Mouse (Mus musculus): ENCODE results near the gene Lmnb2.

Lmnb2 gene

DNA sequence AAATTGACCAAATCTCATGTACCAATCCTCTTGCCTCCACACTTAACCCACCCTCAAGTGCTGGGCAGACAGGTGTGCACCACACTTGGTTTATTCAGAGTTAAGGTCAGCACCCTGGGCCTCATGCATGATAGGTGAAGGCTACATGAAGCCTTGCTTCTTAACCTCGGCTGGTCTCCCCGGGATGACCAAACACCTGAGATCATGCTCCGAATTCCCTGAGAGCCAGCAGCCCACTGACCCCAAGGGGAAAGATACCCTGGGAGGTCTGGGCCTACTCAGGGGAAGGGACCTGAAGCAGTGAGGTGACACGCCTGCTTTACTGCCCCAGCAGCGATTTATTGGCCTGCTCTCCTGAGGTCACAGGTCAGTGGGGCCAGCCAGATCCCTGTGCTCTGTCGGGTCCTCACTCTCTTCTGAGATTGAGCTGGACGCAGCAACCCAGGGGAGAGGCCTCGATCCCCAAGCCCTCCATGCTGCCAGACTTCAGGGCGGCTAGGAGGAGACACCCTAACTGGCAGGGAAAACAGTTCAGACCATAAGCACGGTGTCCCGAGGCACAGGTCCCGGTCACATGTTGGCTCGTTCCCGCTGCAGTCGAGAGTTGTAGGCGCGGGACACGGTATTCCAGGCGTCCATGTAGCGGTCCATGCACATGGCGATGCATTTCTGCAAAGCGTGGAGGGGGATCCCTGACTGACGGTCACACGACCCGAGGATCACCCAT is 18.3 kb downstream of the Lmnb2 start:
- no peak for DNase-seq (ENCODE audit: low spot score in 2 of 2)

DNA sequence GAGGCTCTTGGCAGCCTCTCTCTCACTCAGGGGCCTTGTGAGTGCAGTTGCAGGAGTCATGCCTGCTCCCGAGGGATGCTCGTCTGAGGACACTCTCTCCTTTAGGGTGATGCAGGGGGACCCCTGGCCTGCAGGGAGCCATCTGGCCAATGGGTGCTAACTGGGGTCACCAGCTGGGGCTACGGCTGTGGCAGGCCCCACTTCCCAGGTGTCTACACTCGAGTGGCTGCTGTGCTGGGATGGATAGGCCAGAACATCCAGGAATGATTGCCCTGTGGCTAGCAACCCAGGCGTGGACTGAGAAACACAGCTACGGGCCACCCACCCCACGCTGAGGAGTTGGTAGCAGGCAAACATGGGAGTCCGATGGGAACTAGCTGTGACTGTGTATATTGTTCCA is 19.0 kb downstream of the Lmnb2 start:
- no peak for DNase-seq (ENCODE audit: low spot score in 2 of 2)

DNA sequence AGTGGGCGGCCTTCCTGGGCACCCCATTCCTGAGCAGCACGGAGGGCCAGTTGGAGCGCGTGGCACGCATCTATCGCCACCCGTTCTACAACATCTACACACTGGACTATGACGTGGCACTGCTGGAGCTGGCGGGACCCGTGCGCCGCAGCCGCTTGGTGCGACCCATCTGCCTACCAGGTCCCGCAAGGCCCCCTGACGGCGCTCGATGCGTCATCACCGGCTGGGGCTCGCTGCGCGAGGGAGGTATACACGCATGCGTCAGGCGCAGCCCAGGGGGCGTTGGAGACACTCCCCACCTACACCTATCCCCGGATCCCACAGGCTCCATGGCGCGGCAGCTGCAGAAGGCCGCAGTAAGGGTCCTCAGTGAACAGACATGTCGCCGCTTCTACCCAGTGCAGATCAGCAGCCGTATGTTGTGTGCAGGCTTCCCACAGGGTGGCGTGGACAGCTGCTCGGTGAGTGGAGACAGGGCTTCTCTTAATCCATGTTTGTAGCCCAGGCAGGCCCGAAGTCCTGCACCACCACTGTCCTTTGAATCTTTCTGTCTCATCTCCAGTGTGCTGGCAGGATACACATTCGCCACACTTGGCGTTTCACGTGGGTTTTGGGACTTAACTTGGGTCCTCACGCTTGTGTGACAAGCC is 20.1 kb downstream of the Lmnb2 start:
- DNase-seq (ENCODE audit: low spot score in 2 of 2), result no peak

DNA sequence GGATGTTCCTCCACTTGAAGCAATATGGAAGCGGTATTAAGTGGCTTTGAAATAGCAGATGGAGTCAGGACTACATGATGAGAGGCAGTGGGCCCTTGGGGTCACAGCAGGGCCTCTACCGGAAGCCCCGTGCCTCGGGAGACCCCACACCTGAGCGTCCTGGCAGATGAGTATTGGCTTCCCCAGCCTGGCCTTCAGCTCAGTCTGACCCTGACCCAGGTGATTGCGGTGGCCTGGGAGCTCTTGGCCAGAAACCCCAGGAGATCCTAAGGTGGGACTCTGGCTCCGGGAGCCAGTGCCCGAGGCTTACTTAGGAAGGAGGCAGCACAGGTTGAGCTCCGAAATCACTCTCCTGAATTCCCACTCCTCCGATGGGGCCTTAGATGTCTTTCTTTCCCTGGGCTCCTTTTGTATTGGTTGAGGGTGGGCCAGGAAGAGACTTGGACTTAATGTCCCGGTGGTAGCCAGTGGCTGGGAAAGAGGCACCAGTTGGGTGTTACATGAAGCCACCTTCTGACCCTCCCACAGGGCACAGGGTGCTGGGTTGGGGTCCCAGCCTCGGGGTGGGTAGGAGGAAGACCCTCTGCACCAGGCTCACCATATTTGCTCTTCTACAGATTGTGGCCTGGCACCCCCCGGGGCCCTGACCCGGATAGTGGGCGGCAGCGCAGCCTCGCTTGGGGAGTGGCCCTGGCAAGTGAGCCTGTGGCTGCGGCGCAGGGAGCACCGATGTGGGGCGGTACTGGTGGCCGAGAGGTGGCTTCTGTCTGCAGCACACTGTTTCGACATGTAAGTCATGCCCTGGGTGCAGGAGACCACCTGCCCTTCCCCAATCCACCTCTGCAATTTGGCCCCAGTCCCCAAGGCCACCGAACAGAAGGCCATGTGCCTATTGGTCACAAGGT is 21.2 kb downstream of the Lmnb2 start:
- no peak for DNase-seq (ENCODE audit: low spot score in 2 of 2)

DNA sequence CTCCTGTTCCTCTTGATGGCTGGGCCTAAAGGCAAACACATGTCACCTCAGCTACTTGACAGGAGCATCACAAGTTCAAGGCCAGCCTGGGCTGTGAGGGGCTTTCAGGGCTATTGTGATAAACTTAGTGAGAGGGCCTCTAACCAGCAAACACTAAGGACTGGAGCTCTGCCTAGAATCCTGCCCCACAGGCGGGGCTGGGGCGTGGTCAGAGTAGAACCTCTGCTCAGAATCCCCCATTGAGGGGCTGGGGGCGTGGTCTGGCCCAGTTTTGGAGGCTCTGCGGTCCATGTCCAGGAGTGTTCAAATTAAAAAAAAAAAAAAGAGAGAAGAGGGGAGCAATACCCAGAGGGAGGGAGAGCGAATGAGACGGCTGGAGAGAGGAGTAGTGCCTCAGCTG is 22.3 kb downstream of the Lmnb2 start:
- no peak for DNase-seq (ENCODE audit: low spot score in 2 of 2)

DNA sequence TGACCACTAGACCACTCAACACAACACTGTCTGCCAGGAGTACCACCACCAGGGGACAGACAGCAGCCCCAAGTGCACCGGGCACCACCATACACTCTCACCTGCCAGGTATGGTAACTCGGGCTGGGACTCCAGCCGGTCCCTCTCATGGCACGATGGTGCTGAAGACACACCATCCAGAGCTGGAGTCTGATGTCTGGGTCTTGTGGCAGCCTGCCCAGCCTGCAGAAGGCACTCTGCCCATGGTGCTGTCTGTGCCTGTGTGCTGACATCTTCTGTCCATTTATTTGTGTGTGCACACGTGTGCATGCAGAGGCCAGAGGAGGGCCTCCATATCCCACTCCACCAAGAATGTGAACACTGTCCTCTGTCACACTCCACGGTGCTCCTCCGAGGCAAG is 22.9 kb downstream of the Lmnb2 start:
- DNase-seq (ENCODE audit: low spot score in 2 of 2), result no peak

DNA sequence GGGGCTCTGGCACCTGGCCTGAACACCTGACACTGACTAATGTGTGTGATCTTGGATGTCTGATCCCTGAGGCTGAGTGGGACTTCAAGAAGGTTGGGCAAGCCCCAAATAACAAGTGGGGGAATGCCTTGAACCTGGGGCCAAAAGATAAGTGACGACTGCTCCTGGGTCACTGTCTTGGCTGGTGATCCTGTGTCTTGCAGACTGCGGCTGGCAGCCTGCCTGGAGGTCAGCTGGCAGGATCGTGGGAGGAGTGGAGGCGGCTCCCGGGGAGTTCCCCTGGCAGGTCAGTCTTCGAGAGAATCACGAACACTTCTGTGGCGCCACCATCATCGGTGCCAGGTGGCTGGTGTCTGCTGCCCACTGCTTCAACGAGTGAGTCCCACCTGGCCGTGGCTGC is 30.9 kb downstream of the Lmnb2 start:
- peak in 1 of 2 experiments; percentile 58 for DNase-seq (ENCODE audit: low spot score in 2 of 2)

DNA sequence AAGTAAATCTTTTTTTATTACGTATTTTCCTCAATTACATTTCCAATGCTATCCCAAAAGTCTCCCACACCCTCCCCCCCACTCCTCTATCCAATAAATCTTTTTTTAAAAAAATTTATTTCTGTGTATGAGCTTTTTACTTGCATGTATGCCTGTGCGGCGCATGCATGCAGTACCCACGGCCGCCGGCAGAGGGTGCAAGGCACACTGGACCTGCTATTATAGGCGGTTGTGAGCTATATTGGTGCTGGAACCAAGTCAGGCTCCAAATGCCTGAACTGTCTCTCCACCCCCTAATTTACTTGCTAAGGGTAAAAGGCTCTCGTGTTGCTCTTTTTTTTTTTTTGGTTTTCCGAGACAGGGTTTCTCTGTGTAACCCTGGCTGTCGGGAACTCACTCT is 36.7 kb downstream of the Lmnb2 start:
- DNase-seq (ENCODE audit: low spot score in 2 of 2), result peak; percentile 51 to 81

DNA sequence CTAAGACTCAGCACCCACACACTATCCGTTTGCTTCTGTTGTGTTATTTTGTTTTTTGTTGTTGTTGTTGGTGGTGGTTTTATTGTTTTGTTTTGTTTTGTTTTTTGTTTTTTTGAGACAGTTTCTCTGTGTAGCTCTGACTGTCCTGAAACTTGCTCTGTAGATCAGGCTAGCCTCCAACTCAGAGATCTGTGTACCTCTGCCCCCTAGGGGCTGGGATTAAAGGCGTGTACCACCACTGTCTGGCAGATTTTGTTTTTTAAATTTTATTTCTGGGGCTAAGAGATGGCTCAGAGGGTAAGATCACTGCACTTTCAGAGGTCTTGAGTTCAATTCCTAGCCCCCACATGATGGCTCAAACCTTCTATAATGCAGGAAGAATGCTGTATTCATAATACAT is 37.1 kb downstream of the Lmnb2 start:
- DNase-seq (ENCODE audit: low spot score in 2 of 2), result no peak

DNA sequence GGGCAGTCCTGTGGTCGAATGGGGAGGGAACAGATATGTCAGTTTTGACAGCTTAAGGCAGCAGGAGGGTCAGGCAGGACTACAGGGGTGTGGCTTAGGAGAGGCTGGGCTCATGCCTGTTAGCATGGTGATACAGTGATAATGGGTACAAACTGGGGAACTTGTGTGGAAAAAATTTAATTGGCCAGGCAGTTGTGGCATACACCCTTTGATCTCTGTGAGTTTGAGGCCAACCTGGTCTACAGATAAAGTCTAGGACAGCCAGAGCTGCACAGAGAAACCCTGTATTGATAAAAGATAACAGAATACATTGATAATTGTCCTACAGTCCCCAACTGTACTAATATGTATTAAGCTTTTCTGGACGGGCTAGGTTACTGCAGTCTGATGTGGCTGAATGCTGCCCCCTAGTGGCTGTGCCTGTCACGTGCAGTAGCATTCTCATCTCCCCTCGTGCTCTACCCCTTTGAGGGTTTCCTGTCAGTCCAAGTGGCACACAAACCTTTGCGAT is 37.9 kb downstream of the Lmnb2 start:
- DNase-seq (ENCODE audit: low spot score in 2 of 2), result no peak

DNA sequence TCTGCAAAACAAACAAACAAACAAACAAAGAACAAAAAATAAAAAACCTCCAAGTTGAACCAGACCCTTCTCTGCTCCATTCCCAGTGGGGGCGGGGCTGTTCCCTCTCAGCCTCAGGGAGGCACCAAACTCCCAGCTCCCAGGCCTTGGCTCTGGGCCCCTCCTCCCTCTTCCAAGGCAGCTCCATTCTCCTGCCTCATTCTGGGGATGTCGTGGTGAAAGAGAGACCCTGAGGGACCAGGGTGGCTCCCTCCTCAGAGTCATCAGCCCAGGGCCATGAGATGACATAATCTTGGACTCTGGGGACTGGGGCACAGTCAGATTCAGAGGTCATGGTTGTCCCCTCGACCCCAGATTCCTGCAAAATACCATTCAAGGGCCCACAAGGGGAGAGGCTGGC is 41.5 kb downstream of the Lmnb2 start:
- no peak for DNase-seq (ENCODE audit: low spot score in 2 of 2)

DNA sequence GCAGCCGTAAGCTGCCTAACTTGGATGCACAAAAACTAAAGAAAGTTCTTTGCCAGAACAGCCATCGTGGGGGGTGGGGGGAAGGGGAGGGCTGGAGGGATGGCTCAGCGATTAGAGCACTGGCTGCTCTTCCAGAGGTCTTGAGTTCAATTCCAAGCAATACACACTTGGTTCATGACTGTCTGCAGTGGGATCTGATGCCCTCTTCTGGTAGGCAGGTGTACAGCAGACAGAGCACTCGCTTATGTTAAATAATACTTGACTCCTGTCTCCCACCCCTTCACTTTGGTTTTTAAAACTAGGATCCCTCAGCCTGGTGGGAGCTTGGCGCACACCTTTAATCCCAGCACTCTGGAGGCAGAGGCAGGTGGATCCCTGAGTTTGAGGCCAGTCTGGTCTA is 42.0 kb downstream of the Lmnb2 start:
- no peak for DNase-seq (ENCODE audit: low spot score in 2 of 2)

DNA sequence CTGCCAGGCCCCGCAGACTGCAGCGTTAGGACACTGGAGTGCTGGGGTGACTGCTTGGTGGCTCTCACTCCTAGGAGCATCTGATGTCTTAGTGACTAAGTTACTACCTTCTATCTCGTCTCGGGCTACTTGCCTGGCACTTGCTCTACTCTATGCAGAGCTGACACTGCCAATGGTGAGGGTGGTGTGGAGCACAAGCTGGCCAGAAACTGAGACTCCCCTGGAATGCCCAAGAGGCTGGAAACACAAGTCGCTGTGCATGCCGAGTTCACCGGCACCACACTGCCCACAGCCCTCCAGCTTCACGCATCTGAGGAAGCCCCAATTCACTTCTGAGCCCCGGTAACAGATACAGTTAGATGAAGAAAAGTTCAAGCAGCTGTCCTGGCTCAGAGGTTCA is 44.0 kb downstream of the Lmnb2 start:
- DNase-seq (ENCODE audit: low spot score in 2 of 2), result no peak

DNA sequence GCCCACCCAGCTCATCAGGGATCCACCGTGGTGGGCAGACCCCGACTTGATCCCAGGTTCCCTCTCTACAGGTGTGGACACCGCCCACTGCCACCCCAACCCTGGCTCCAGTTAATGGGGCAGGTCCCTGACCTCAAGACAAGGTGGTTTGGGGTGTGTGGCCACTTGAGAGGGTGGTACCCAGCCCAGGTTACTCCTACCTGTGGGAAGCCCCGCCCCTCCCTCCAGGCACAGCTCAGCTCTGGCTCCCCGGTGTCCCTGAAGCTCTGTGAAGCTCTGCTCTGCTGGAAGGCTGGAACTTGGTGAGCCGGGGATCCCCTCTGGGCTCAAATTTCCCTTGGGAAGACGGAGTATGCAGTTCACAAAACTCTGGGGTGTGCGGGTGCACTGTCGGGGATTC is 46.5 kb downstream of the Lmnb2 start, which contains the start of gene Tmprss9:
Gene Tmprss9, plus strand, starts transcription at position 268 of the 400 bp plus-strand sequence.
- DNase-seq (ENCODE audit: low spot score in 2 of 2), result no peak

DNA sequence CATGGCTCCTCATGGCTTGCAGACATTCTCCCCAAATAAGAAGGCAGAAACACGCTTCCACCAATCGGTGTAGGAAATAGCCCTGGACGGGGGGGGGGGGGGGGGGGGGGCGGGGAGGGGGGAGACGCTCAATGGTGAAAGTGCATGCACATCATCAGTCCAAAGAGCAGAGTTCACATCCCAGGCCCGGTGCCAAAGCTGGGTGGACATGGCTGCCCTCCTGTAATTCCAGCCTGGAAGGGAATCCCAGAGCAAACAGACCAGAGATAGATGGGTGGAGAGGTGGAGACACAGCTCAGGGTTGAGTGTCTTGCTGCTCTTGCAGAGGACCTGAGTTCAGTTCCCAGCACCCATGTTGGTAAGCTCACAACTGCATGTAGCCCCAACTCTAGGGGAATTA is 47.1 kb downstream of the Lmnb2 start:
- no peak for DNase-seq (ENCODE audit: low spot score in 2 of 2)

DNA sequence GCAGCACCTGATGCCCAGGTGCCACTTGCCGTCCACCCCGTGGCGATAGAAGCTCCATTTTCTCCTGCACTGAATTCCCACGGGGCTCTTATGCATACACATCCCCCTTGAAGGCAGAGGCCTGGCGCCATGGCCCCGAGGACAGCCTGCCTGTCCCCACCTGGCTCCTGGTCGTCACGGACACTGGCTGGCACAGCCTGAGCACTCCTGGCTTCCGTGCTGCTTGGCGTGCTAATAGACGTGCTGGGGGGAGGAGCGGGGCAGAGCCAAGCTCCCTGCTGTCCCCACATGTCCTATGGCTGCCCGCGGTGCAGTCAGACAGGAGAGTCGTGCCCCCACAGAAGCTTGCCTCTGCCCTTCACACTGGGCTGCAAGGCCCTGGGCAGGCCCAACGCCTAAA is 53.6 kb downstream of the Lmnb2 start:
- no peak for DNase-seq (ENCODE audit: low spot score in 2 of 2)

DNA sequence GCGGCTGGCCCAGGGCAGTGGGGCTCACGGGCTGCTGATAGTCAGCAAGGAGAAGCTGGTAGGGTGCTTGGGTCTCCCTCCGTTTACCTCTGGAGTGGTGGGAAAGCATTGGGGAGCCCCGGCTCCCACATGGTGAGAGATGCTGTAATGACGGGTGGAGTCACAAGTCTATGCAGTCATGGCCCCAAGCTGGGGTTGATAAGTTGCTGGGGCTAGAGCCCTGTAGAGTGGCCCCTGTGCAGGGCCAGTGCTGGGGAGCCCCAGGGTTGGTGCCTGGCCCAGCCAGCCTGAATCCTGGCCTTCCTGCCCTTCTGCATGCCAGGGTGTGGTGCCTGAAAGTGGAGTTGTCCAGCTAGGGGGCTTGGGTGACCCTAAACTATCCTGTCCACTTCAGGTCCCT is 55.7 kb downstream of the Lmnb2 start:
- no peak for DNase-seq (ENCODE audit: low spot score in 2 of 2)

DNA sequence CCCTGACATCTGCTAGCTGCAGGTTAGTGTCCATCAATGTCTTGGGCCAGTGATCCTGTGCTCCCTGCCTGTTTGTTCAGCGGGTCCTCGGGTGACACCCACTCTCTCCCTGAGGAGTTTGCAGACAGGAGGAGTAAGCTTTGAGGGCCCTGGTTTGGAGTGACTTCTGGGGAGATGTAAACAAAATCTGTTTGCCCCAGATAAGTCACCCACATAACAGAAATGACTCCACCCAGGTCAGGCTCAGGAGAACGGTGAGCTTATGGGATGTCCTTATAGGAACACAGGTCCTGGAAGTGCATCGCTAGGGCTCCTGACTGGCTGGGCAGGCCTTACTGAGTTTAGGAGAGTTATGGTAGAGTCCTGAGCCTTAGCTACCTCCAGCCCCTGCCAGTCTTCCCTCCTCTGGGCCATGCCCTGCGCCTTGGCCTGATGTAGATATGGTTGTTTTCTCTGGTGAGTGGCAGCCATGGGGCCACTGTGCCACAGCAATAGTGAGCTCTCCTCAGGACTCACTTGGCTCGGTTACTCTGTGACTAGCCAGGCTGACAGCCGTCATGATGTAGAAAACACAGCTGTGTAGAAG is 59.6 kb downstream of the Lmnb2 start:
- DNase-seq (ENCODE audit: low spot score in 2 of 2), result no peak

DNA sequence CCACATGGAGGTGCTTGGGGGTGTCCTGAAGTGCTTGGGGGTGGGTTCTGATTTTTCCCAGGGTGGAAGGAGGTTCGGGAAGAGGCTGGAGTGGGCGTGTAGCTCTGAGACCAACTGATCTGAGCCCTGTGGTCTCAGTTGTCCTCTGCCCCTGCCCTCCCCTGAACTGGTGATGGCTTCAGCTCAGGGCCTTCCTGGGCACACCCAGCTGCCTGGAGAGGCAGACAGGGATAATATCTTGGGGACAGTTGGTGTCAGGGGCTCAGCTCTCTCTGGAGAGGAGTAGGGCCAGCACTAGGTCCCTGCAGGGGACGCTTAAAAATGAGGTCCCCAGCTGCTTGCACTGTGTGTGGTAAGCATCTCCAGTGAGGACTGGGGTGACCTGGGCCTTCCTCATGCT is 60.2 kb downstream of the Lmnb2 start:
- DNase-seq (ENCODE audit: low spot score in 2 of 2), result no peak

DNA sequence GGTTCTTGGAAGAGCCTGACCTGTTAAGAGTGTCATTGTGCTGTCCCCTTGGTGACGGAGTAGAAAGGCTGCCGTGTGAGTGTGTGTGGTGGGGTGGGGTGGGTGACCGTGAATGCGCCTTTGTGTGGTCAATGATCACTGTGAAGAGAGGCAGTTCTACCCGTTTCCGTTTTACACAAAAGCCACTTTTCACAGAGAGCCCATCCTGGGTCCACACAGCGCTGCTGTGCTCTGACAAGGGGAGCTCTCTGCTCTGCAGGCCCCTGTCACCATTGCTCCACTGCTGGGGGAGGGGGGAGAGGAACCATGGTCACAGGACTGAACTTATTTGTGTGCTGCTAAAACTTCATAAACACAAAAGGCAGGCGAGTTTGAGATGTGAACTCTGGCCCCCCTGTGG is 60.7 kb downstream of the Lmnb2 start:
- no peak for DNase-seq (ENCODE audit: low spot score in 2 of 2)

DNA sequence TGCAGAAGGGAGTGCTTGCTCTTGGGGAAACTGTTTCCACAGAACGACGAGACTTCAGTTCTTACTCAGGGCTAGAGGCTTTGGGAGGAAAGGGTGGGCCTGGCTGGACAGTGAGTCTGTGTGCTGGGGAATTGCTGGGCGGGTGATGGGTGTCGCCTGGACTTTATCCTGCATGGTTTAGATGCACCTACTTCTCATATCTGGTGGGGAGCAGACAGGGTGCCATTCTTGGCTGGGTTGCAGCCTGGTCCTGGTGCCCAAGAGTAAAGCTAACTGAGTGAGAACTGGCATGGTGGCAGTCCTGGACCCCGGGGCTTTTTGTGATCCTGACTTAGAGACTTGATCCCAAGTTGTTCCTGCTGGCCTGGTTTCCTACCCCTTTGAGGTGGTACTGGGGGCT is 61.1 kb downstream of the Lmnb2 start:
- no peak for DNase-seq (ENCODE audit: low spot score in 2 of 2)

DNA sequence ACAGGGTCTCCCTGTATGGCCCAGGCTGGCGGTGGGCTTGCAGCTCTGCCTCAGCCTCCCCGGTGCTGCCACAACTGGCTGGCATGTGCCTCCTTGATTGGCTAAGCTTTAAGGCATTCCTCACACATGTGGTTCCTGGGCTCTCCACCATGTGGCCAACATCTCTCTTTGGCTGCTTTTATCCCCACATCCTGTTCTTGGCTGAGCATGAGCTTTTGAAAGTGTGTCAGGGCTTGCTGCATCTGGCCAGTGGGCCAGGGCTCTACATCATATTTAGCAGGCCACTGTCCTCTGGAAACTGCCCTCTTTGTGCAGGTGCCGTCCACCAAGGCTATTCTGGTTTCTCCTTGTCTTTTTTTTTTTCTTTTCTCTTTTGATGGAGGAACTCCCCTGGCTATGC is 61.8 kb downstream of the Lmnb2 start:
- DNase-seq (ENCODE audit: low spot score in 2 of 2), result no peak
